Mouse (Mus musculus) myocyte (in vitro differentiated cells): Measurements from ENCODE around the gene Bfsp2.

Source experiments
- MAX ChIP-seq: IDR thresholded peaks from one replicate; pipeline ENCODE4 v1.6.1; 2011; ENCODE audit warnings: low read depth, mild to moderate bottlenecking, control low read depth
- MYOG ChIP-seq, 3 experiments: IDR thresholded peaks; one replicate each; pipeline ENCODE4 v1.6.1; 2011; ENCODE audit warnings: control low read depth in 2 of 3, low read depth in 2 of 3, mild to moderate bottlenecking in 2 of 3; ENCODE audit not compliant: insufficient read length in 2 of 3, control insufficient read depth in 1 of 3, insufficient read depth in 1 of 3
- POLR2A ChIP-seq: IDR thresholded peaks from one replicate; pipeline ENCODE4 v1.6.1; 2011; ENCODE audit warnings: low read depth, mild to moderate bottlenecking, control low read depth, moderate library complexity; ENCODE audit not compliant: insufficient read length
- POLR2AphosphoS2 ChIP-seq: IDR thresholded peaks from one replicate; pipeline ENCODE4 v1.6.1; 2011; ENCODE audit warnings: low read depth, control low read depth; ENCODE audit not compliant: insufficient read length
- TCF12 ChIP-seq: IDR thresholded peaks from one replicate; pipeline ENCODE4 v1.6.1; 2011; ENCODE audit warnings: mild to moderate bottlenecking, control low read depth; ENCODE audit not compliant: poor library complexity, insufficient read depth, severe bottlenecking
- USF1 ChIP-seq: IDR thresholded peaks from one replicate; pipeline ENCODE4 v1.6.1; 2011; ENCODE audit warnings: low read depth, mild to moderate bottlenecking, control low read depth, moderate library complexity

- TF ChIP-seq USF1 = no peak
- TF ChIP-seq POLR2A = no peak
- no peak for TF ChIP-seq MAX
- no peak for TF ChIP-seq MYOG (IDR thresholded peaks at IDR 0.05; ENCODE audit: control insufficient read depth in 1 of 3, insufficient read depth in 1 of 3, insufficient read length in 2 of 3, low read depth in 2 of 3)
- TF ChIP-seq TCF12 = no peak
- TF ChIP-seq POLR2AphosphoS2 = no peak
These were observed 91.0 kb downstream of the Bfsp2 start for GRCm38 (mm10) chr9:103389261-103389660.
